Mouse (Mus musculus): ENCODE measurements at regions not wholly inside any gene's neighbourhood (a gene's known extent, or its start where the extent isn't known, plus 50 kb on each side); places are given as distances from the start of the nearest gene placed in this dataset.

DNA sequence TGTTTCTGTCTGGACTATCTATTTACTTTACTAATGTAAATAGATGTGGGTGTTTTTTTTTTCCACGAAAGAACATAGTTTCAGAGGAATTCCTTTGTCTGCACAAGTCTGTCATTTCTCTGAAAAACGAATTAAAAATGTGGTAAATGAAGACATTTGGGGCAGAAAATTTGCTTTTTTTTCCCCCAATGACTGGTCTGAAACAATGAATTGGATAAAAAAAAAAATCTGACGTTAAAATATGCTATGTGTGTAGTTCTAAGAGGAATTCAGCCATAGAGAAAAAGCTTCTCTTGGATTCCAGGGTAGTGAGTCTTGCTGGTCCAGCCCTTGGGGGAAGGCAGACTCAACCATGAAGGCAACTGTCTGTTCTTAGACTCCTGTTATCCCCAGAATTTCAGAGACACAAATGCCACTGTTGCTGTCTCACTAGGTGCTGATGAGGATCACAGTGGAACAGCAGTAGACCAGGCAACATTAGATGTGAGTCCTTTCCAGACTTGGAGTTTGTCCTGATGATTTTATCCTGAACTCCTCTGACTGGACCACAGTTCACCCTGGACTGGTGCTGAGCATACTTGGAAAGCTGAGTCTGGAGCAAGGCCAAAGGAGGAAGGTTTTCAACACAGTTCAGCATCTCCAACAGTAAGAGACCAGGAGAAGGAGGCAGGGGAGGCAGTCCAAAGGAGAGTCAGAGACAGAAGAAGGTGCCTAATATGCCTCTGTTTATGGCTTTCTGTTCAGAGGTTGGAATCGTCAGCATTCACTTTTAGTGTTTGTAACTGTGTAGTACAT, 162.3 kb upstream of the Foxq1 start:
- no peak overlapping the region for H3K4me3 ChIP-seq (replicated peaks)
- no peaks in the 10 kb centered on the region for H3K4me1 ChIP-seq
- no peak overlapping the region for H3K9ac ChIP-seq
- H3K9me3 ChIP-seq, result no peaks in the 10 kb centered on the region
- ATAC-seq (ENCODE audit: insufficient read depth, low FRiP score, low read depth), result no peak
- WGBS, result 42% methylated on average over 4 of the region's 4 CpGs
- H3K27ac ChIP-seq, result no peak overlapping the region
- no peaks in the 10 kb centered on the region for H3K36me3 ChIP-seq
- H3K27me3 ChIP-seq (replicated peaks), result no peaks in the 10 kb centered on the region
- H3K4me2 ChIP-seq, result no peak overlapping the region

DNA sequence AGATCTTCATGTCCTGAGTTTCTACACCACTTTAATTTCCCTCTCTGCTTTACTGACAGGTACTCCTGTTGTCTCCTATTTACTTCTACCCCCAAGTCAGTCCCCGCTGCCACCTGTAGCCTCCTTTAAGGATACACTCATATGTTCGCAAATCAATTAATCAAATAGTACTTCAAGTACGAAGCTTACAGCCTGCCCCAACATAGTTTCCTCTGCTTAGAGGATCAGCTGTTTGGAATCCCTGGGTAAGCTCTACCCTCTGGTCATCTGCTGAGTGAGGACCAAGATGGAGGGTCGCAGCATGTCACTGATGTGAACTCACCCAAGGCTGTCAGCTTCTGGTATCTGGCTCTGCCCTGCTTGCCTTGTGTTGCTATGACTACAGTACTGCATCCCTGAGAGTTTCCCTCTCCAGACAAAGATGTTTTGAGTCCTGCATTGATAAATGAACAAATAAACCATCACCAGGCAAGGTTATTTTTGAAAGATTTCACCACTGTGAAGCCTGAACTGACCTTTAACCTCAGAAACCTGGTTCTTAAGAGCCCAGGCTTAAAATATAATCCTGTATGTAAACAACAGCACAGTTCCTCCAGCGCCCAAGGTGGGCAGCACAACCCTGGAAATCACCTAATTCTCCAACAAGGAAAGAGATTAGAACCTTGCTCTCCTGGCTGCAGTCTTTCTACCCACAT, 159.6 kb upstream of the Foxq1 start:
- 48% methylated on average over 5 of the region's 5 CpGs for WGBS
- Histone ChIP-seq H3K9me3 (no peaks in the 10 kb centered on the region), H3K36me3 (no peaks in the 10 kb centered on the region), H3K27me3 (replicated peaks) (no peaks in the 10 kb centered on the region), H3K4me3 (replicated peaks) (no peak overlapping the region), H3K9ac (no peak overlapping the region), H3K4me1 (no peaks in the 10 kb centered on the region), H3K27ac (no peak overlapping the region), H3K4me2 (no peak overlapping the region)
- no peak for ATAC-seq (ENCODE audit: insufficient read depth, low FRiP score, low read depth)

GRCm38 (mm10) chr13:31397246-31397645, 158.7 kb upstream of the Foxq1 start:
- Histone ChIP-seq H3K9ac (no peak overlapping the region), H3K36me3 (no peaks in the 10 kb centered on the region), H3K27ac (no peak overlapping the region), H3K4me2 (no peak overlapping the region), H3K4me3 (replicated peaks) (no peak overlapping the region), H3K9me3 (no peaks in the 10 kb centered on the region), H3K4me1 (no peaks in the 10 kb centered on the region), H3K27me3 (replicated peaks) (no peaks in the 10 kb centered on the region)
- no peak for ATAC-seq (ENCODE audit: insufficient read depth, low FRiP score, low read depth)
- 57% methylated on average over 10 of the region's 10 CpGs for WGBS

- no peak overlapping the region for H3K4me3 ChIP-seq (replicated peaks)
- H3K27ac ChIP-seq, result no peak overlapping the region
- H3K9me3 ChIP-seq, result no peaks in the 10 kb centered on the region
- H3K4me1 ChIP-seq, result no peaks in the 10 kb centered on the region
- H3K27me3 ChIP-seq (replicated peaks), result no peaks in the 10 kb centered on the region
- no peaks in the 10 kb centered on the region for H3K36me3 ChIP-seq
- H3K4me2 ChIP-seq, result no peak overlapping the region
- H3K9ac ChIP-seq, result no peak overlapping the region
- WGBS, result 88% methylated on average over 2 of the region's 2 CpGs
- no peak for ATAC-seq (ENCODE audit: insufficient read depth, low FRiP score, low read depth)
Observed at GRCm38 (mm10) chr13:31400401-31400800, 155.5 kb upstream of the Foxq1 start.

DNA sequence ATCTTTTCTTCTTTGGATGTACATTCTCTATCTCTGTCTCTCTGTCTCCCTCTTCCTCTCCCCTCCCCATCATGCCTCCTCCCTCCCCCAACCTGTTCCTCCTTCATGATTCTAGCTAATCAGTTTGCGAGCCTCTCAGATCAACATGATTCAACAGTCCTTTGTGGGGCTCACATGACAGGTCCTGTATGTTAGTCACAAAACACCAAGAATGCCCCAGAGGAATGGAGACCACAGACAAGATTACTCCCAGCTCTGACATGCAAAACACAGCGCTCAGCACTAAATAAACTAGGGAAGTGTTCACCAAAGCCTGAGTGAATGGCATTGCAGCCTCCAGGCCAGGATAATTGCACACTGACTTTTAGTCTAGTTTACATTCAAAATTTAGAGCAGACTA, 150.6 kb upstream of the Foxq1 start:
- Histone ChIP-seq H3K27me3 (replicated peaks) (no peaks in the 10 kb centered on the region), H3K9me3 (no peaks in the 10 kb centered on the region), H3K27ac (no peak overlapping the region), H3K36me3 (no peaks in the 10 kb centered on the region), H3K4me1 (no peaks in the 10 kb centered on the region), H3K9ac (no peak overlapping the region), H3K4me3 (replicated peaks) (no peak overlapping the region), H3K4me2 (no peak overlapping the region)
- 72% methylated on average over 2 of the region's 2 CpGs for WGBS
- no peak for ATAC-seq (ENCODE audit: insufficient read depth, low FRiP score, low read depth)

GRCm38 (mm10) chr13:31408439-31409122, 147.4 kb upstream of the Foxq1 start:
- Histone ChIP-seq H3K4me3 (replicated peaks) (no peak overlapping the region), H3K36me3 (no peaks in the 10 kb centered on the region), H3K9me3 (no peaks in the 10 kb centered on the region), H3K27ac (no peak overlapping the region), H3K27me3 (replicated peaks) (no peaks in the 10 kb centered on the region), H3K4me1 (no peaks in the 10 kb centered on the region), H3K9ac (no peak overlapping the region), H3K4me2 (no peak overlapping the region)
- no peak for ATAC-seq (ENCODE audit: insufficient read depth, low FRiP score, low read depth)
- 43% methylated on average over 10 of the region's 10 CpGs for WGBS

GRCm38 (mm10) chr13:31409123-31409513, 146.8 kb upstream of the Foxq1 start:
- Histone ChIP-seq H3K4me2 (no peak overlapping the region), H3K27ac (no peak overlapping the region)

GRCm38 (mm10) chr13:31421556-31421955, 134.4 kb upstream of the Foxq1 start:
- H3K4me1 ChIP-seq, result no peaks in the 10 kb centered on the region
- no peaks in the 10 kb centered on the region for H3K9me3 ChIP-seq
- no peak overlapping the region for H3K4me2 ChIP-seq
- no peak for ATAC-seq (ENCODE audit: insufficient read depth, low FRiP score, low read depth)
- H3K4me3 ChIP-seq (replicated peaks), result no peak overlapping the region
- no peaks in the 10 kb centered on the region for H3K27me3 ChIP-seq (replicated peaks)
- no peak overlapping the region for H3K27ac ChIP-seq
- H3K9ac ChIP-seq, result no peak overlapping the region
- no peaks in the 10 kb centered on the region for H3K36me3 ChIP-seq
- 91% methylated on average over 5 of the region's 5 CpGs for WGBS

More at GRCm38 (mm10) chr13:31409123-31409513, 146.8 kb upstream of the Foxq1 start:
- no peak overlapping the region for H3K4me3 ChIP-seq (replicated peaks)
- no peaks in the 10 kb centered on the region for H3K4me1 ChIP-seq
- H3K9ac ChIP-seq, result no peak overlapping the region
- H3K36me3 ChIP-seq, result no peaks in the 10 kb centered on the region
- 57% methylated on average over 2 of the region's 2 CpGs for WGBS
- no peaks in the 10 kb centered on the region for H3K27me3 ChIP-seq (replicated peaks)
- H3K9me3 ChIP-seq, result no peaks in the 10 kb centered on the region
- ATAC-seq (ENCODE audit: insufficient read depth, low FRiP score, low read depth), result no peak

DNA sequence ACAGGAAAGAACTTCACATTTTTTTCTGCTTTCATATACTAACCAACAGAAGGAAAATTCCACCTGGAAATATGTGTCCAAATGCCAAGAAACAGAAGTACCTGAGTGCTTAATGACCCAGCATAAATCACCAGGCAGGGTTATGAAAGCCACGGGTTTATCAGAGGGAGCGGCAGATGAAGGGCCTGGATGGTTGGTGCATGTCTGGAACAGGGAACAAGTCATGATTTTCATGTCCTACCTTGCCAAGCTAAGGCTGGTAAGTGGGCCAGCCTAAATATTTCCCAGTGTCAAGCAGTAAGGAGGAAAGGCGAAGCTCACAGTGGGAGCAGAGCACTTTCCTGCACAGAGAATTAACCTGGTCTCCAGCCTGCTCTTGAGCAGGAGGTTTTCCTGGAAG, 132.3 kb upstream of the Foxq1 start:
- Histone ChIP-seq H3K27me3 (replicated peaks) (no peaks in the 10 kb centered on the region), H3K9me3 (no peaks in the 10 kb centered on the region), H3K9ac (no peak overlapping the region), H3K36me3 (no peaks in the 10 kb centered on the region), H3K27ac (no peak overlapping the region), H3K4me3 (replicated peaks) (no peak overlapping the region), H3K4me2 (no peak overlapping the region), H3K4me1 (no peaks in the 10 kb centered on the region)
- 68% methylated on average over 3 of the region's 3 CpGs for WGBS
- no peak for ATAC-seq (ENCODE audit: insufficient read depth, low FRiP score, low read depth)

DNA sequence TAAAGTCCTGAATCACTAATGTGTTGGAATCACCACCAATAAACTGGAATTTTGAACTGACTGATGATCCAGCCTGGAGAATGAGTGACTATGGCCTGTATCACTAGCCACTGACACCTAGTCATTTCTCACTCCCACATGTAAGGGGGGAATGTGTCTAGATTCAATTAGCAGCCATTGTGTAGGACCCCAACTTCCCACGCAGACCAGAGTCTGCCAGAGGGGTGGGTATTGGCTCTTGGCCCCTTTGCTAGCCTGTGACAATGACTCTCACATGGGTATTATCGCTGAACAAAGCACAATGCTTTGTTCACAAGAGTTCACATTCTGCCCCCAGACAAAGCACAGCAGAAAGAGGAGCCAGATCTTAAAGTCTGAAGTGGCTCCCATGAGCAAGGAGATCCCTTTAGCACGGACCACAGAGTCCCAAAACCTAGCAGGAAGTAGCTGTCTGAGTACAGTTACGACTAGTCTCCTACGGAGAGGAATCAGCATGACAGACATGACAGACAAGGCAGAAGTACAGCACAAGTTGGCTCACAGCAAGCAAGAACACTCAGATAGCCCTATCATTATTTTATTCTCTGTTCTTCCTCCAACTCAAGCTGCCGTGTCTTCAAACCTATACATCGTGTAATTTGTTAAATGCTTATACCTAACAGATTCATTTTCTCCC, 130.0 kb upstream of the Foxq1 start:
- Histone ChIP-seq H3K9ac (no peak overlapping the region), H3K4me2 (no peak overlapping the region), H3K36me3 (no peaks in the 10 kb centered on the region), H3K9me3 (no peaks in the 10 kb centered on the region), H3K27ac (no peak overlapping the region), H3K27me3 (replicated peaks) (no peaks in the 10 kb centered on the region), H3K4me1 (no peaks in the 10 kb centered on the region), H3K4me3 (replicated peaks) (no peak overlapping the region)
- 72% methylated on average over 7 of the region's 7 CpGs for WGBS
- no peak for ATAC-seq (ENCODE audit: insufficient read depth, low FRiP score, low read depth)

GRCm38 (mm10) chr13:31436434-31436833, 119.5 kb upstream of the Foxq1 start:
- Histone ChIP-seq H3K9me3 (no peaks in the 10 kb centered on the region), H3K27me3 (replicated peaks) (no peaks in the 10 kb centered on the region), H3K4me3 (replicated peaks) (no peak overlapping the region), H3K9ac (no peak overlapping the region), H3K27ac (no peak overlapping the region), H3K36me3 (no peaks in the 10 kb centered on the region), H3K4me1 (no peaks in the 10 kb centered on the region), H3K4me2 (no peak overlapping the region)
- 54% methylated on average over 7 of the region's 7 CpGs for WGBS
- no peak for ATAC-seq (ENCODE audit: insufficient read depth, low FRiP score, low read depth)

Data from stomach, embryonic 15.5 days (tissue).